Mouse (Mus musculus): ENCODE measurements around the gene Pikfyve.

DNA sequence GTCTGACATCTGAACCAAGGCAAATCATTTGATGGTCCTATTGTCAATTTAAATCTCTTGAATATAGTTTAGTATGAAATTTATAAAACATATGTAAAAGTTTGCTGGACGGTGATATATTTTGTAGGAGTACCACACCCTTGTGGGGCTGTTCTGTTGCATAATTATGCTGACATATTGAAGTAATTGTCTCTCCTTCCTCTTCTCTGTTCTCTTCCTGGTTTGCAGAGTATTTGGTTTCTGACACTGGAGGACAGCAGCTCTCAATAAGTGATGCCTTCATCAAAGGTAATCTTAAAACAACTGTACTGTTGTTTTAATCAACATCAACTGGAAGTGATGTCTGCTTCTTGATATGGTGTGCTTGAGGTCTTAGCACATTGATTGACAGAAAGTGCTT lies 44.1 kb downstream of the Pikfyve start:
- TF ChIP-seq GATA1 (IDR thresholded peaks at IDR 0.05; ENCODE audit: low read length) = no peak
- no peak for TF ChIP-seq TAL1 (IDR thresholded peaks at IDR 0.05; ENCODE audit: low read length)

Measured in erythroblast, embryonic 14.5 days (primary cell).